Comparison of ENCODE assay signal across 9 mouse cellular contexts in the genomic region with DNA sequence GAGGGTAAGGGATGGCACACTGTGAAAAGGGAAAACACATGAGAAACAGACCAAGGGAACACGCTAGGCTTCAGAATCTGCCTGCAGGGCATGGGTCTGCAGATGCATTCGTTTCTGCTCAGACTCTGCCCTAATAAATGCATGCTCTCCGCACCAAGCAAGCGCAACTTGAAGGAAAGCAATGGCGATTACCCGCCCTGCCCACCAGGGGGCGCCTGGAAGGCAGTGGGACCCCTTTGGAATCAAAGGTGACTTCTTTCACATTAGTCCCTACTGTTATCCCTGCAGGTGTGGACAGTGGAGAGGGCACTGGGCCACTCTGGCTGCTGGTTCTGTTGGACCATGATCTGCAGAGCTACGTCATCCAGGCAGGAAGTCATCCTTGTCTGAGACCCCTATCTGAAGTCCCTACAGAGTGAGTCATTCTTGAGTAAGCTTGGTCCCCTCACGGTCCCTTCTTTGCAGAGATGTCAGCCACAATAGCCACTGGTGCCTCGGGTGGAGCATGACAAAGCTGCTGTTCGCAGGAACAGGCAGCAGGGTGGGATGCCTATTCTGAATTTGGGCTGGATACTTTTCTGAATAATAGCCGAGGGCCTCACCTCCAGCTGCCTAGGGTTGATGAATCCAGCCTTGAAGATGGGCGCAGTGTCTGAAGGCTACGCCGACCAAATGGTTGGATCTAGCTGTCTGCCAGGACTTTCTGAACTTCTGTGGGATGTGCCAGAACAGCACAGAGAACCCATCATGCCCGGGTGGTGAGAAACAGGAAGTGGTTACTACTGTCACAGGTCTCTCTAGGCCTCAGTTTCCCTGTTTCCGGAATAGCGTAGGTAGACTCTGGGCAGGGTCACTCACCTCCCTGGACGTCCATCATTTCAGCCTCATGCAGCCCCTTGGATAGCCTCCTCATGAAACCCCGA. TPM values are rescaled to one million over a fixed set of nuclear protein-coding genes. Genes with fewer than 3 reads are reported as not detected.
DNase-seq lines count a peak whose midpoint lies in the region; TF ChIP-seq lines count a peak whose summit lies in the region.
"Had no signal": no experiment of that assay in that cellular context is flagged by ENCODE, and none has a peak within 500 bp of the region (broad histone marks: within the 10 kb centered on the region; RNA-seq: fewer than 3 reads in every experiment).

No protein-coding gene starts in this region.

- 59% methylated on average over 20 of the region's 20 CpGs for WGBS in cerebellum, adult 2 months

- no peak overlapping the region for H3K4me3 ChIP-seq in cerebellum, adult 2 months (replicated peaks; ENCODE audit: insufficient read depth, low read depth, low read length)
- H3K4me3 ChIP-seq in testis, adult 2 months (ENCODE audit: control insufficient read depth, low read depth, low read length) = no peak overlapping the region
- H3K4me3 ChIP-seq in gastrocnemius, adult 2 months = no peak overlapping the region
- H3K4me3 ChIP-seq in myocyte = no peak overlapping the region
- H3K4me3 ChIP-seq: liver, embryonic 15.5 days had no signal

- peak; percentile 66; the same call in 1 of the 2 replicates for TF ChIP-seq CTCF in cerebellum, adult 2 months (IDR thresholded peaks at IDR 0.05; ENCODE audit: borderline replicate concordance, insufficient read depth, low read depth, low read length)
- TF ChIP-seq CTCF in testis, adult 2 months (IDR thresholded peaks at IDR 0.05; ENCODE audit: control insufficient read depth, insufficient read depth, insufficient replicate concordance, low read depth, low read length) = peak; percentile 87
- TF ChIP-seq CTCF in gastrocnemius, adult 2 months (IDR thresholded peaks at IDR 0.05) = peak; percentile 92

- peaks cover 15% of the 10 kb centered on the region for H3K4me1 ChIP-seq in cerebellum, adult 2 months (ENCODE audit: control insufficient read depth, insufficient read depth, low read length)
- H3K4me1 ChIP-seq in testis, adult 2 months (ENCODE audit: control insufficient read depth, insufficient read depth, low read length) = peaks cover 2% of the 10 kb centered on the region; the same call in 1 of the 2 replicates

- intact Hi-C loops in gastrocnemius, adult 2 months (cut with DNase I) = loop anchor here (5.0 kb wide), 2 partner anchors 41 to 76 kb away; partner anchors contain the start of gene Zcchc24

- no peak overlapping the region for H3K27ac ChIP-seq in cerebellum, adult 2 months (ENCODE audit: insufficient read depth, low read length)
- no peak overlapping the region for H3K27ac ChIP-seq in testis, adult 2 months (ENCODE audit: control insufficient read depth, insufficient read depth, low read depth, low read length)
- peak overlapping the region; percentile 63 for H3K27ac ChIP-seq in gastrocnemius, adult 2 months
- H3K27ac ChIP-seq: liver, embryonic 15.5 days had no signal

- DNase-seq in cerebellum, adult 2 months = no peak
- no peak for DNase-seq in cerebellum, adult 9-11 months
- DNase-seq in testis, postnatal 14 days (ENCODE audit: low spot score) = no peak
- peak; percentile 70 for DNase-seq in gastrocnemius, adult 2 months
- peak; percentile 73 for DNase-seq in kidney, postnatal 10 days
- DNase-seq in adipocyte (ENCODE audit: low spot score) = no peak

- no peak overlapping the region for H3ac ChIP-seq in myocyte (ENCODE audit: control insufficient read depth, insufficient read length)

- H3K36me3 ChIP-seq in testis, adult 2 months (ENCODE audit: control insufficient read depth, insufficient read depth, low read length) = no peaks in the 10 kb centered on the region
- H3K36me3 ChIP-seq in myocyte (ENCODE audit: control insufficient read depth, insufficient read depth) = peaks cover 24% of the 10 kb centered on the region
- H3K36me3 ChIP-seq: liver, embryonic 15.5 days had no signal

- H3K4me2 ChIP-seq in myocyte (ENCODE audit: low read depth) = no peak overlapping the region
- H3K4me2 ChIP-seq: liver, embryonic 15.5 days had no signal

- no peaks in the 10 kb centered on the region for H3K27me3 ChIP-seq in cerebellum, adult 2 months (ENCODE audit: control insufficient read depth, insufficient read depth, low read length)
- H3K27me3 ChIP-seq in testis, adult 2 months (ENCODE audit: control insufficient read depth, insufficient read depth, low read length) = no peaks in the 10 kb centered on the region
- H3K27me3 ChIP-seq in myocyte (ENCODE audit: control insufficient read depth, insufficient read depth, insufficient read length) = no peaks in the 10 kb centered on the region
- H3K27me3 ChIP-seq: liver, embryonic 15.5 days had no signal

- TF ChIP-seq POLR2A in cerebellum, adult 2 months (IDR thresholded peaks at IDR 0.05; ENCODE audit: borderline replicate concordance, insufficient read depth, low read length) = no peak
- no peak for TF ChIP-seq POLR2A in testis, adult 2 months (IDR thresholded peaks at IDR 0.05; ENCODE audit: control insufficient read depth, low read depth, low read length)
- peak; percentile 26 for TF ChIP-seq POLR2A in myocyte (IDR thresholded peaks at IDR 0.05; ENCODE audit: insufficient read length, low read depth)

- H3K79me2 ChIP-seq in myocyte (ENCODE audit: control insufficient read depth, insufficient read depth) = peaks cover 37% of the 10 kb centered on the region

TF ChIP-seq in myocyte, 11 proteins besides CTCF, POLR2A, EP300 and RAD21:
- TF ChIP-seq SRF (IDR thresholded peaks at IDR 0.05; ENCODE audit: control insufficient read depth, insufficient read length, low read depth) (no peak), POLR2AphosphoS2 (IDR thresholded peaks at IDR 0.05; ENCODE audit: insufficient read length, low read depth) (peak; percentile 26)
TF ChIP-seq in myocyte: peak in this region for 1.

RNA-seq across cellular contexts. Expression of gene Ppif, which starts 32.5 kb away (rescaled TPM):
- polyA plus RNA-seq in cerebellum, adult 2 months (2012; rRNA removed) = 62.7 and 63.3 TPM in 2 replicates
- polyA plus RNA-seq in testis, adult 2 months (2012; rRNA removed) = 11.6 and 12.5 TPM in 2 replicates
- 10 to 100 TPM; 26.0 to 43.4 TPM for total RNA-seq in gastrocnemius, adult 2 months (2021)
- polyA plus RNA-seq in myocyte (2012; fragmentation: generic; extraction: Trizol) = 14.1 TPM

RNA-seq across cellular contexts. Expression of gene Zcchc24, which starts 42.4 kb away (rescaled TPM):
- polyA plus RNA-seq in cerebellum, adult 2 months (2012; rRNA removed) = 67.3 and 71.4 TPM in 2 replicates
- 2.7 TPM in 2 replicates for polyA plus RNA-seq in testis, adult 2 months (2012; rRNA removed)
- 10 to 100 TPM; 40.6 to 59.3 TPM for total RNA-seq in gastrocnemius, adult 2 months (2021)
- 86.2 TPM for polyA plus RNA-seq in myocyte (2012; fragmentation: generic; extraction: Trizol)

Comparison
In these comparisons a context has a peak if more than half of its experiments do, and no peak if none do; other contexts are left out.
1. DNase-seq: peak in gastrocnemius, adult 2 months (single experiment) and kidney, postnatal 10 days (single experiment); none in cerebellum, adult 2 months (0 of 2), cerebellum, adult 9-11 months (single experiment), testis, postnatal 14 days (single experiment) and adipocyte (single experiment).
2. RNA of gene Zcchc24, which starts 42.4 kb away (polyA plus RNA-seq): 86.2 TPM in myocyte (single experiment) and 67.3 to 71.4 TPM in cerebellum, adult 2 months; 2.7 TPM in testis, adult 2 months; every median in the first group is over 10 times any median in the second.
3. Peak in every context shown above with its lines, with median percentiles within 50 percentile points of each other: CTCF ChIP-seq.